Mouse (Mus musculus) midbrain, embryonic 16.5 days (tissue): ENCODE data around the gene Tiam1. TPM values are rescaled to one million over a fixed set of nuclear protein-coding genes. Genes with fewer than 3 reads are reported as not detected.

Experiments
- ATAC-seq: fragments of 200-750 bp; cut with Nextera tagmentation; 2 replicates; pipeline ENCODE4 v1.8.0; 2017; ENCODE audit warnings: moderate TSS enrichment
- H3K27ac ChIP-seq: fragments of 300-500 bp; sonication (generic); 2 replicates; pipeline ENCODE4 v1.5.1; 2014; ENCODE audit warnings: mild to moderate bottlenecking, low read length, mixed read lengths
- H3K27me3 ChIP-seq: fragments of 300-500 bp; sonication (generic); 2 replicates; pipeline ENCODE4 v1.6.1; 2014; ENCODE audit warnings: low read depth, low read length, mixed read lengths; ENCODE audit not compliant: control insufficient read depth, insufficient read depth
- H3K36me3 ChIP-seq: fragments of 300-500 bp; sonication (generic); 2 replicates; pipeline ENCODE4 v1.6.1; 2014; ENCODE audit warnings: mild to moderate bottlenecking, low read length, moderate library complexity, mixed read lengths; ENCODE audit not compliant: control insufficient read depth, insufficient read depth
- H3K4me1 ChIP-seq: fragments of 300-500 bp; sonication (generic); 2 replicates; pipeline ENCODE4 v1.6.1; 2014; ENCODE audit warnings: mild to moderate bottlenecking, low read length, mixed read lengths; ENCODE audit not compliant: control insufficient read depth, insufficient read depth
- H3K4me2 ChIP-seq: fragments of 300-500 bp; sonication (generic); 2 replicates; pipeline ENCODE4 v1.6.1; 2014; ENCODE audit warnings: mild to moderate bottlenecking, low read length, mixed read lengths
- H3K4me3 ChIP-seq: fragments of 300-500 bp; sonication (generic); 2 replicates; pipeline ENCODE4 v1.5.1; 2014; ENCODE audit warnings: low read depth, mild to moderate bottlenecking, low read length, moderate library complexity, mixed read lengths
- H3K9ac ChIP-seq: fragments of 300-500 bp; sonication (generic); 2 replicates; pipeline ENCODE4 v1.6.1; 2014; ENCODE audit warnings: low read depth, low read length, mixed read lengths
- H3K9me3 ChIP-seq: fragments of 300-500 bp; sonication (generic); replicated peaks from 2 replicates; pipeline ENCODE4 v1.6.1; 2014; ENCODE audit warnings: mild to moderate bottlenecking, low read length, mixed read lengths; ENCODE audit not compliant: control insufficient read depth, poor library complexity, severe bottlenecking
- WGBS: fragments of 180-500 bp; shearing (Covaris S2); extraction: QIAGEN DNeasy Blood & Tissue Kit; methylation state at CpG from one replicate; pipeline ENCODE4 v1.1.7; 2014; 5-methylcytosine and 5-hydroxymethylcytosine counted together
- polyA plus RNA-seq: library from polyadenylated mRNA; unstranded; fragments of >200 nt; fragmentation: Nextera tagmentation; extraction: Ambion mirVana; gene quantifications from 2 replicates; pipeline ENCODE4 v1.2.1, GENCODE M21; 2015

Gene Tiam1
- polyA plus RNA-seq, 1 experiment from 2014 or later: 23.5 TPM

DNA sequence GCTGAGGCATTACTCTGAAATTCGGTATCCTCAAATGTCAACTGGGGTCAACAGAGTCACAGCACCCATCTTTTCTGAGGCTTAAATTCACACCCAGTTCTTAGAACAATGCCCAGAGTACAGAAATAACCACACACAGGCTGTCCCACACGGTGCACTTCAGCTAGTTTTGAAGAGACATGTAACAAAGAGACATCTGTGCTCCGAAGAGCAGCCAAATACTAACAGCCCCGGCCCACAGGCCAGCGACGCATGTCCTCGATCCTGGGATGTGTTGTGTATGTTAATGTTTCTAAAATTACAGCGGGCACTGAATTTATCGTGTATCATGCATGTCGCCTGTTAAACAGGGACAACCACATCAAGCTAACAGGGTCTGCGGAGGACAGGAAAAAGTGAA is 73.5 kb downstream of the Tiam1 start:
- H3K9me3 ChIP-seq: no peaks in the 10 kb centered on the region
- H3K4me2 ChIP-seq: no peak overlapping the region
- H3K27ac ChIP-seq: no peak overlapping the region
- no peaks in the 10 kb centered on the region for H3K27me3 ChIP-seq
- WGBS: 85% methylated on average over 11 of the region's 11 CpGs
- H3K4me1 ChIP-seq: peaks cover 24% of the 10 kb centered on the region
- H3K4me3 ChIP-seq: no peak overlapping the region
- ATAC-seq: no peak
- H3K36me3 ChIP-seq: no peaks in the 10 kb centered on the region
- H3K9ac ChIP-seq: no peak overlapping the region

DNA sequence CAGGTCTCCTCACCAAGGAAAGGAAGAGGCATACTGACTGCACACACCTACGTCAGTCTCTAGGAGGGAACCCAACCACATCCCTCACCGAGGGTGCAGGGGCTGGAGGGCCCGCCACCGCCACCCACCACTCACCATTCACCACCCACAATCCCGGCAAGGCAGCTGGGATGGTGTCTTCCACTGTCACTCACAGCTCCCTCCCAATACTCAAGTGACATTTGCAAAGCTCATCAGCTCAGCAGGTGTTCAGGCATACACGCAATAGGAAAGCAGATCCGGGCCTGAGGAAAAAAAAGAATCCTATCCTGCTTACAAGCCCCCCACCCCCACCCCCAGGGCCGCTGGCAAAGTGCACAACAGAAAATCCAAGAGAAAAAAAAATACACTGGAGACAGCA is 74.4 kb downstream of the Tiam1 start:
- no peaks in the 10 kb centered on the region for H3K27me3 ChIP-seq
- ATAC-seq: no peak
- no peak overlapping the region for H3K4me3 ChIP-seq
- no peak overlapping the region for H3K9ac ChIP-seq
- no peak overlapping the region for H3K4me2 ChIP-seq
- 52% methylated on average over 8 of the region's 8 CpGs for WGBS
- peaks cover 24% of the 10 kb centered on the region for H3K4me1 ChIP-seq
- no peaks in the 10 kb centered on the region for H3K36me3 ChIP-seq
- H3K27ac ChIP-seq: no peak overlapping the region
- no peaks in the 10 kb centered on the region for H3K9me3 ChIP-seq

DNA sequence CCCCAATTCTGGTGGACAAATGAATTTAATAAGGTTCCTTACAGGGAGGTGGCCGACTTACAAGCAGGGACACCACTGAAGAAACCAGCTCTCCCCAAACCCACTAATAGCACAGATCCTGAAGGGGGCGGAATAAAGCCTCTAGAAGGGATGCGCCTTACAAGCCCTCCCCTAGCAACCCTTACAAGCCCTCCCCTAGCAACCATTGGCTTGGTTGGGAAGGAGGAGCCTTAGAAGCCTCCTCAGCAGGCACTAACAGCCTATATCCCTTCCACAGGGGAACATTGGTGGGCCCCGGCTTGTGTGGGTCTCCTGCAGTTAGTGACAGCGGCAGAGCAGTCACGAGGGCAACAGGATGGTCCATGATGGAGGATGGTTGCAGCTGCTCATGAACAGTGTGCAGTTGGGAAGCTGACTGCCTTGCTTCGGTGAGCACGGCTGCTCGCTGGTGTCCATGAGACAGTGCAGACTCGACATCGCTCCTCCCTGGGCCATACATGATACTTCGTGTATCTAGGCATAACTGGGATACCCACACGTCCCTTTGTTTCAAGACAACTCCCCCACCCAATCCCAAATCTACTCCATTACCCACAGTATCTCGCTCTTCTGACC is 90.6 kb downstream of the Tiam1 start:
- H3K9ac ChIP-seq: no peak overlapping the region
- no peaks in the 10 kb centered on the region for H3K27me3 ChIP-seq
- H3K4me2 ChIP-seq: no peak overlapping the region
- WGBS: 68% methylated on average over 14 of the region's 14 CpGs
- no peaks in the 10 kb centered on the region for H3K9me3 ChIP-seq
- ATAC-seq: peak; percentile 46
- H3K4me1 ChIP-seq: no peaks in the 10 kb centered on the region
- no peak overlapping the region for H3K4me3 ChIP-seq
- no peaks in the 10 kb centered on the region for H3K36me3 ChIP-seq
- no peak overlapping the region for H3K27ac ChIP-seq

DNA sequence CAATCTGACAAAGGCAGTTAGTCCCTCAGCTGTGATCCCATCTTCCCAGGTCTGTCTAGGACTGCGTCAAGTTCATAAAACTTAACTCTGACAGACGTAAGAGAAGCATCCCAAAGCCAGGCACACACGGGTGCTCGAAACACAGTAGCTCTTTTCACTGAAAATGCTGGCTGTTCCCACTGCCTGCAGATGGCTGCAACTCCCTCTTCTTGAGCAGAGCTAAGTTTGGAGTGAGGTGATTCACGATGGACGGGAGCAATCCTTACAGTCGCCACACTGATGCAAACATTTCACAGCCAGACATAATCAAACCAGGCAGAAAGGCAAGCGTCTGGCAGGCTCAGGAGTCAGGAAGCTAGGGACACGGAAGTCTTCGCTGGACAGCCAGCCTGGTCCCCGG is 91.2 kb downstream of the Tiam1 start:
- no peaks in the 10 kb centered on the region for H3K27me3 ChIP-seq
- H3K4me1 ChIP-seq: no peaks in the 10 kb centered on the region
- no peak overlapping the region for H3K9ac ChIP-seq
- H3K27ac ChIP-seq: no peak overlapping the region
- H3K36me3 ChIP-seq: no peaks in the 10 kb centered on the region
- ATAC-seq: no peak
- H3K4me2 ChIP-seq: no peak overlapping the region
- H3K4me3 ChIP-seq: no peak overlapping the region
- 85% methylated on average over 11 of the region's 11 CpGs for WGBS
- H3K9me3 ChIP-seq: no peaks in the 10 kb centered on the region

DNA sequence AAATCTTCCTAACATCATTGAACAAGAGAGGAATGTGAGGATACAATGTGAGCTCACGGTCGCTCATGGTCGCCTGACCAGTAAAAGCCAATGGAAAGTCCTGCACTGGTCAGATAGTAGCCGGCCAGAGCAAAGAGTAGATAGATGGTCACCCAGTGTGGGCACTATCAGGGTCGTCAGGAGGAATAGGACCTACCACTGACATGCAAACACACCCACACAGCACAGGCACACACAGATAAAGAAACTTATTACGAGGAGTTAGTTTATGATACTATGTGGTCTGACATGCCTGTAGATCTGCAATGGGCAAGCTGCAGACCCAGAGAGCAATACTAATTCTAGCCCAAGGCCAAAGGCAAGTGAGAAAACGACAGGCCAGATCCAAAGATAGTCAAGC is 92.5 kb downstream of the Tiam1 start:
- no peak for ATAC-seq
- Histone ChIP-seq H3K27ac (no peak overlapping the region), H3K27me3 (no peaks in the 10 kb centered on the region), H3K4me1 (no peaks in the 10 kb centered on the region), H3K9me3 (no peaks in the 10 kb centered on the region), H3K36me3 (no peaks in the 10 kb centered on the region), H3K4me2 (no peak overlapping the region), H3K4me3 (no peak overlapping the region), H3K9ac (no peak overlapping the region)
- 94% methylated on average over 7 of the region's 7 CpGs for WGBS

DNA sequence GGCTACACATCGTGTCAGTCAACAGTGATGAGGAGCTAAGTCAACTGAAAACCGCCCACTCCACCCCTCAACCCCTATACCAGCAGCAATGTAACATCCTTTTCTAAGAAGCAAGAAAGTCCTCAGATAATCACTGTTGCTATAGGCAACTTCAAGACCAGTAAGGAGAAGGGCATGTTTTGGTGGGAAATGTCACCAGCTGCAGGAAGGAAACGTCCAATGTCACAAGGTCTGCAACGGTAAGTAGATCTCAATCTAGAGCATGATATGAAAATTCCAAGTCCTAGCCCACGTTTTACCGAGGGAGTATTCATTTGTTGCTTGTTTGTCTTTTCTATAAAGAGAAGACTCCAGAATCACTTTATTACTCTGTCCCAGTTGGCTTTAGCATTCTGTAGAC is 95.7 kb downstream of the Tiam1 start:
- no peak overlapping the region for H3K27ac ChIP-seq
- peaks cover under 1% of the 10 kb centered on the region for H3K4me1 ChIP-seq
- H3K27me3 ChIP-seq: no peaks in the 10 kb centered on the region
- H3K9ac ChIP-seq: no peak overlapping the region
- 93% methylated on average over 6 of the region's 6 CpGs for WGBS
- H3K9me3 ChIP-seq: no peaks in the 10 kb centered on the region
- H3K4me2 ChIP-seq: no peak overlapping the region
- H3K36me3 ChIP-seq: no peaks in the 10 kb centered on the region
- no peak for ATAC-seq
- no peak overlapping the region for H3K4me3 ChIP-seq

DNA sequence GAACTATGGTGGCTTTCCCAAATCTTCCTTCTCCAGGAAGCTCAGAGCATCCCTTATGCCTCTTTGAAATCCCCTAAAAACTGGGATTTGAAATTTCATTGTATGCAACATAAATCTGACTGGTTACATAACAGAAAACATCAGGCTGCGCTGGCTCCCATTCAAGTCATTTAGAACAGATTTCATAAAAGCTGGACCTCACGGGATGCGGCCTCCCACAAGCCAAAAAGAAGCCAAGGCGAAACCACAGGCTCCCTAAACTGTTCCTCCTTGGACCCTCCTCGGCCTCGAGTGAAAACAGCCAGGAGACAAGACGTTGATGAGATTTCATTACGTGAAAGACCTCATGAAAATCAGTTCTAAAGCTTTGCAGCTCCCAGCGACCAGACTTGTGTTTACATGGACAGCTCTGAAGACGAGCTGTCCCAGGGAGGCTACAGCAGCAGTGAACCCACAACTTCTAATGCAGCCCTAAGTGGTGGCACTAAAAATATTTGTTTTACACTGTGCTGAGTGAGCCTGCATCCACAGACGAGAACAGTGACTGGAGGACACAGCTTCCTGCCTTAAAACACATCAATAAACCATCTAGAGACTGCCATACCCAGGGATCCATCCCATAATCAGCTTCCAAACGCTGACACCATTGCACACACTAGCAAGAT is 96.9 kb downstream of the Tiam1 start:
- peaks cover 8% of the 10 kb centered on the region for H3K4me1 ChIP-seq
- H3K4me2 ChIP-seq: no peak overlapping the region
- no peak overlapping the region for H3K27ac ChIP-seq
- no peak overlapping the region for H3K9ac ChIP-seq
- no peaks in the 10 kb centered on the region for H3K36me3 ChIP-seq
- ATAC-seq: no peak
- WGBS: 84% methylated on average over 11 of the region's 12 CpGs
- no peaks in the 10 kb centered on the region for H3K27me3 ChIP-seq
- no peak overlapping the region for H3K4me3 ChIP-seq
- H3K9me3 ChIP-seq: no peaks in the 10 kb centered on the region

DNA sequence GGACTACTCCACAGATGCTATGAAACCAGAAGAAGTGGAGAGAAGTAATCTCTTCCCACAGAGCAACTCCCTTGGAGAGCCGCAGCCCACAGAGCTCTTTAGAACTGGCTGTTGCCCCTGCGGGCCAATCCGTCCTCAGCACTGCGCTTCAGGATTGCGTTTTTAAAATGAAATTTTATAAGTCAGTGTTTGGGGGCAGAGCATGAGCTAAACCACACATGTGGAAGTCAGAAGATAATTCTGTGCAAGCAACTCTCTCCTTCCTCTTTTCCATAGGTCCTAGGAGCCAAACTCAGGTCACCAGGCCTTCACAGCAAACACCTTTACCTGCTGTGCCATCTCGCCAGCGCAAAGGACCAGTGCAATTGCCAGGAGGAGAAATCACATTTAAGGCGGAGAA is 98.0 kb downstream of the Tiam1 start:
- H3K27ac ChIP-seq: no peak overlapping the region
- 93% methylated on average over 8 of the region's 8 CpGs for WGBS
- no peak overlapping the region for H3K4me2 ChIP-seq
- peaks cover 18% of the 10 kb centered on the region for H3K4me1 ChIP-seq
- no peaks in the 10 kb centered on the region for H3K36me3 ChIP-seq
- no peak overlapping the region for H3K4me3 ChIP-seq
- no peaks in the 10 kb centered on the region for H3K27me3 ChIP-seq
- no peaks in the 10 kb centered on the region for H3K9me3 ChIP-seq
- no peak for ATAC-seq
- no peak overlapping the region for H3K9ac ChIP-seq

DNA sequence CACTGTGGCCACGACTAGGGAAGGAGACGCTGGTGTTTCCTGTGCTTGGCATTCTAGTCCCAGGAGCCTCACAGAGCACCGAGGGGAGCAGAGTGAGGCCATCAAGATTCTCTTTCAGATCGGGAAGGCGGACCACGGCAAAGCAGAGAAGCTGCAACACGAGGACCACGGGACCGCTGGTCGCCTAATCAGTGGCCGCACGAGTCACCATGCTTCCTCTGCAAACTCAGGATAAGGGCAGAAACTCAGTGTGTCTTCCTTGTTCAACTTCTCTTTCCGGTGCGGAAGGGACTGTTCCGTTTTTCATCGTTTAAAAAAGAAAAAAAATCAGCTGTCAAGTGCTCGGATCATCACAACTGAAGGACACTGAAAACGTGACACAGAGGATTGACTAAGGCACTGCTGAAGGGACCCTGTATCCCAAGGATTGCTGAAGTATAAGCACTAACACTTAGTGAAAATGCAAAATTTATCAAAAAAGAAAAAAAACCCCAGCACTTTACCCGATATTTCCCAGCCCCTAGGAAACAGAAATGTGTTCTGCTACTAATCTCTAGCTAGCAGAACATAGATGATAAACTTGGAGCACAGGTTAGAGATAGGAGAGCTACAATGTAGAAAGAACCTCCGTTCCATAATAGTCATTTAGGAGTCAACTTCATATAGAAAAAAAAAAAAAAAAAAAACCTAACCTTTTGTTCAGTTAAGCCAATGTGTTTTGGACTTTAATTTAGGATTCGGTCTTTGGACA is 99.4 kb downstream of the Tiam1 start:
- Histone ChIP-seq H3K4me3 (no peak overlapping the region), H3K36me3 (no peaks in the 10 kb centered on the region), H3K27me3 (no peaks in the 10 kb centered on the region), H3K4me1 (peaks cover 25% of the 10 kb centered on the region), H3K9me3 (no peaks in the 10 kb centered on the region), H3K9ac (no peak overlapping the region), H3K4me2 (no peak overlapping the region), H3K27ac (no peak overlapping the region)
- WGBS: 90% methylated on average over 21 of the region's 21 CpGs
- ATAC-seq: no peak
